Mouse (Mus musculus) left cerebral cortex, postnatal 36 days (tissue): ENCODE data around the gene Sertad1. TPM values are rescaled to one million over a fixed set of nuclear protein-coding genes. Genes with fewer than 3 reads are reported as not detected.

ENCODE experiments used
- DNase-seq, 2 experiments: peaks; one replicate each; pipeline ENCODE4 v3.0.0; 2021 to 2022; ENCODE audit warnings: low spot score in 2 of 2, mixed read lengths in 1 of 2
- intact Hi-C: fragments of 180-260 bp; cut with DNase I; formaldehyde crosslinking; loops from one replicate; pipeline ENCODE4 v1.15.1; 2025
- total RNA-seq, 2 experiments: library from RNA; stranded (reverse); gene quantifications; 2 replicates each; pipeline ENCODE4 v1.2.3; 2021

Sertad1 gene
- total RNA-seq, 2 experiments from 2014 or later: 17.2 to 20.0 TPM

DNA sequence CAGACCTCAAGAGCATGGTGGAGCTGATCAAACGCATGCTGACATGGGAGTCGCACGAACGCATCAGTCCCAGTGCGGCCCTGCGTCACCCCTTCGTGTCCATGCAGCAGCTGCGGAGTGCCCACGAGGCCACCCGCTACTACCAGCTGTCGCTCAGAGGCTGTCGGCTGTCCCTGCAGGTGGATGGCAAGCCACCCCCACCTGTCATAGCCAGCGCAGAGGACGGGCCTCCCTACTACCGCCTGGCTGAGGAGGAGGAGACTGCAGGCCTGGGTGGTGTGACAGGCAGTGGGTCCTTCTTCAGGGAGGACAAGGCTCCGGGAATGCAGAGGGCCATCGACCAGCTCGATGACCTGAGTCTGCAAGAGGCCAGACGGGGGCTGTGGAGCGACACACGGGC lies 42.4 kb downstream of the Sertad1 start:
- no peak for DNase-seq
- intact Hi-C loops: loop anchor here (5.0 kb wide), 1 partner anchor 192 kb away; the partner anchor contains the start of gene Ltbp4

GRCm38 (mm10) chr7:27530937-27531336 lies 44.2 kb downstream of the Sertad1 start:
- intact Hi-C loops: no loop called here
- no peak for DNase-seq

DNA sequence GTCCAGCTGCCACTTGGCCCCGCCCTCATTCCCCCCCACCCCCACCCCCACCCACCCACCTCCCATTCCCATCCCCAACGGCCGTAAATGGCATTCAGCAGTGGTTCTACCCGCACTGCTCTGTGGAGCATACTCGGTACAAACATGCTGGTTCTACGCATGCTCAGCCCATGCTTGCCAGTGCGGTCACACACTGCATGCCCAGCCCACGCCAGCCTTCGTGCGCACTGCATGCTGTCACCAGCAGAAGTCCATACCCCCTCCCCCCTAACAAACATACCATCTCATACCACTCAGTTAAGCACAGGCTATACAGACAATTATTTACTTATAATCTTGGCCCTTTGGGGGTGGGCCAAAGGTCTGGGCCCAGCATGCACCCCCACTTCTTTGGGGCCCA lies 45.0 kb downstream of the Sertad1 start:
- intact Hi-C loops: no loop called here
- no peak for DNase-seq

DNA sequence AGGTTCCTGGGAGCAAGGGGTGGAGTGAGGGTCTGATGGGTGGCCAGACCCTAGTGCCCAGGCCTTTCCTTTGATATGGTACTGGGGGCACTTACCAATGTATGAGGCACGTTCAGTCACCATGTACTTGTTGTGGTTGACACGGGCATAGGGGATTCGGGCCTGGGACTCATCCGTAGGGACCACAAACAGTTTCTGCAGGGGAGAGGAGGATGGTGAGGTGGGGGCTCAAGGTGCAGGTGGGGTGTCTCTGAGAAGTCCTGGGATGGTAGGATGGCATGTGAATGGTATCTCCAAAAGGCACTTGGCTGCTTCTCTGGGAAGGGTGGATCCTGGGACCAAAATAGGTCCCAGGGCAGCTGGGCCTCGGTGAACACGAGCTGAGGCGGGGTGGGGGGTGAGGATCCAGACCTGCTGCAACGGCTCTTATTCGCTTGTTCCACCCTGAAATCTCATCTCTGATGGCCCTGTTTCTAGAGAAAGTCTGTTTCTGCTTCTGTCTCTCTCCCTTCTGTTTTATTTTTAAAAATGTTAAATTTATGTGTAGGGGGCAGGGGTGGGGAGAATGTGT lies 45.9 kb downstream of the Sertad1 start:
- intact Hi-C loops: no loop called here
- no peak for DNase-seq

GRCm38 (mm10) chr7:27535386-27535785 lies 48.7 kb downstream of the Sertad1 start:
- intact Hi-C loops: no loop called here
- no peak for DNase-seq

DNA sequence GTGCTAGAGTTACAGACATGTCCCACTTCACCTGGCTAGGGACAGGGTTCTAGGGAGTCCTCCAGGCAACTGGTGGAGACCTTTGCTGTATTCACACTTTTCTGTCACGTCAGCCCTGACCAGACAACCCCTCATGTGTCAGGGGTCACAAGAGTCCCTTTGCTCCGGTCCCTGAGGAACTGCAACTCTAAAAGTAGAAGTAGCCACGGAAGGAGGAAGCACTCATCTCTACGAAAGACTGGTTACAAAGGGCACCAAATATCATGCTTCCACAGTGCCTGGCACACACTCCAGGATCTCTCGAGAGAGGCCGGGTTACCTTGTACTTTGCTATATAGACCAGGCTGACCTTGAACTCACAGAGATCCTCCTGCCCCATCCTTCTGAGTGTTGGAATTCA lies 49.9 kb downstream of the Sertad1 start:
- DNase-seq: no peak
- intact Hi-C loops: no loop called here

GRCm38 (mm10) chr7:27537998-27538397 lies 51.3 kb downstream of the Sertad1 start:
- intact Hi-C loops: no loop called here
- no peak for DNase-seq

DNA sequence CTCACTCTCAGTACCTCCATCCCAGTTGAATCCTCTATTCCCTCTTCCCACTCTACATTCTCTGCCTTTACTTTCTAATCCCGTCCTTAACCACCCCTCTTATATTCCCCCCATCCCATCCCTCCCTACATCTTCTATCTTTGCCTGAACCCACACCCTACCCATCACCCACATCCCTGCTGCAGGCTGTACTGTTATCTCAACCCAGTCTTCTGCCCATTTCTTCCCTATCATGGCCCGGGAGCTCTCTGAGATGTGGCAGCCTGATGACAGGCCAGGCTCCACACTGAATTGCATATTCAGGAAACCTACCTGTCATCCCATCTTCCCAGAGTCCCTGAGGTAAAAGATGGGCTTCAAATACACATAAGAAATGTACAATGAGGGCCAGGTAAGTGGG lies 52.1 kb downstream of the Sertad1 start:
- DNase-seq: no peak
- intact Hi-C loops: no loop called here

Other genes with a start within 250 kb of the Sertad1 start
- gene Numbl, start 228.5 kb upstream of the Sertad1 start, total RNA-seq: 100 to 1,000 TPM; 107 to 127 TPM
- 10 to 100 TPM; 36.3 to 50.7 TPM for gene Ltbp4, start 149.2 kb upstream of the Sertad1 start, total RNA-seq
- 10 to 100 TPM; 12.4 to 35.7 TPM for gene Shkbp1, start 130.9 kb upstream of the Sertad1 start, total RNA-seq
- not detected for gene Gm20479, start 129.5 kb upstream of the Sertad1 start, total RNA-seq
- gene Sptbn4, start 39.2 kb upstream of the Sertad1 start, total RNA-seq: 100 to 1,000 TPM; 124 to 166 TPM
- 10 to 100 TPM; 17.0 to 18.0 TPM for gene Blvrb, start 38.9 kb upstream of the Sertad1 start, total RNA-seq
- gene Sertad3, start 13.1 kb upstream of the Sertad1 start, total RNA-seq: 1 to 10 TPM; 2.7 to 2.8 TPM
- under 1 TPM; 0.25 to 0.48 TPM for gene Prx, start 12.4 kb downstream of the Sertad1 start, total RNA-seq
- under 1 TPM in 1 of 2 experiments, not detected in 1; 0.22 TPM for gene Hipk4, start 36.4 kb downstream of the Sertad1 start, total RNA-seq
- gene Pld3, start 66.3 kb downstream of the Sertad1 start, total RNA-seq: 100 to 1,000 TPM; 818 to 936 TPM
- 10 to 100 TPM; 29.4 to 31.1 TPM for gene 2310022A10Rik, start 66.3 kb downstream of the Sertad1 start, total RNA-seq
- gene Akt2, start 104.6 kb downstream of the Sertad1 start, total RNA-seq: 100 to 1,000 TPM; 113 to 124 TPM
- 100 to 1,000 TPM; 113 to 155 TPM for gene Ttc9b, start 167.0 kb downstream of the Sertad1 start, total RNA-seq
- 100 to 1,000 TPM; 213 to 246 TPM for gene Map3k10, start 187.7 kb downstream of the Sertad1 start, total RNA-seq
- gene Zfp607b, start 202.4 kb downstream of the Sertad1 start, total RNA-seq: 10 to 100 TPM in 1 of 2 experiments, 1 to 10 TPM in 1; 8.1 to 10.7 TPM
- gene Zfp60, start 244.5 kb downstream of the Sertad1 start, total RNA-seq: 10 to 100 TPM; 33.6 to 36.7 TPM